Mouse (Mus musculus): ENCODE data around the gene Rbfox2. TPM values are rescaled to one million over a fixed set of nuclear protein-coding genes. Genes with fewer than 3 reads are reported as not detected.

Rbfox2 gene
- polyA plus RNA-seq, 1 experiment from 2014 or later, result 53.2 TPM

DNA sequence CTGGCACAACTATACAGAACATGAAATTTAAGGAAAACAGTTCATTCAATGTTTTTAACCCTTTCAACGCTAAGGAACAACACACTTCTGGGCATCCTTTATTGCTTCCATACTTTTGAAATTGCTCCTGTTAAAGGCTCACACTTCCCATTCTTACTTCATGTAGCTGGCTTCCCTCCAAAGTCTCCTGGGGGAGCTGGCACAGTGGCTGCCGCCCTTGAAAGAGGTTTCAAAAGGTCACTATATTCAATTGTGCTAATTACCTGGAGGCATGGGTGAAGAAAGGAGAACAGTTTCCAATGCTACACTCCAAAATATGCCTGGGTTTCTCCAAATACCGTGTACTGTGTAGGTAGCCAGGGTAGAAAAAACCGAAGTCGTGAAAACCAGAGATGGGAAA is 124.0 kb downstream of the Rbfox2 start:
- ChIA-PET CTCF (interaction anchor here (1.0 kb wide), 1 partner anchor 106 kb away, joined by 3 read pairs; no protein-coding TSS in a partner anchor), POLR2A (no interaction called here)
- no peak for TF ChIP-seq CTCF (IDR thresholded peaks at IDR 0.05)
- ATAC-seq, result no peak
- DNase-seq (ENCODE audit: low read depth, low spot score), result no peak
- in situ Hi-C loops (cut with MboI; ENCODE audit: low pct_unique_long_range_greater_than_20kb), result no loop called here
- H3K27me3 ChIP-seq, result no peaks in the 10 kb centered on the region

- no peak for DNase-seq (ENCODE audit: low read depth, low spot score)
- ChIA-PET POLR2A (no interaction called here), CTCF (no interaction called here)
- in situ Hi-C loops (cut with MboI; ENCODE audit: low pct_unique_long_range_greater_than_20kb), result no loop called here
- H3K27me3 ChIP-seq, result no peaks in the 10 kb centered on the region
- ATAC-seq, result no peak
- no peak for TF ChIP-seq CTCF (IDR thresholded peaks at IDR 0.05)
Observed at GRCm38 (mm10) chr15:77174018-77174417, 132.8 kb downstream of the Rbfox2 start.

- ATAC-seq (no peak), DNase-seq (ENCODE audit: low read depth, low spot score) (no peak)
- POLR2A ChIA-PET, result no interaction called here
- in situ Hi-C loops (cut with MboI; ENCODE audit: low pct_unique_long_range_greater_than_20kb), result no loop called here
- CTCF ChIA-PET, result no interaction called here
- H3K27me3 ChIP-seq, result no peaks in the 10 kb centered on the region
- no peak for TF ChIP-seq CTCF (IDR thresholded peaks at IDR 0.05)
Observed at GRCm38 (mm10) chr15:77172414-77172813, 134.4 kb downstream of the Rbfox2 start.

GRCm38 (mm10) chr15:77168781-77169180 is 138.0 kb downstream of the Rbfox2 start:
- ATAC-seq (no peak), DNase-seq (ENCODE audit: low read depth, low spot score) (no peak)
- CTCF ChIA-PET, result no interaction called here
- no peak for TF ChIP-seq CTCF (IDR thresholded peaks at IDR 0.05)
- POLR2A ChIA-PET, result no interaction called here
- no peaks in the 10 kb centered on the region for H3K27me3 ChIP-seq
- in situ Hi-C loops (cut with MboI; ENCODE audit: low pct_unique_long_range_greater_than_20kb), result loop anchor here (5.0 kb wide), 1 partner anchor 49 kb away; no protein-coding TSS in a partner anchor

DNA sequence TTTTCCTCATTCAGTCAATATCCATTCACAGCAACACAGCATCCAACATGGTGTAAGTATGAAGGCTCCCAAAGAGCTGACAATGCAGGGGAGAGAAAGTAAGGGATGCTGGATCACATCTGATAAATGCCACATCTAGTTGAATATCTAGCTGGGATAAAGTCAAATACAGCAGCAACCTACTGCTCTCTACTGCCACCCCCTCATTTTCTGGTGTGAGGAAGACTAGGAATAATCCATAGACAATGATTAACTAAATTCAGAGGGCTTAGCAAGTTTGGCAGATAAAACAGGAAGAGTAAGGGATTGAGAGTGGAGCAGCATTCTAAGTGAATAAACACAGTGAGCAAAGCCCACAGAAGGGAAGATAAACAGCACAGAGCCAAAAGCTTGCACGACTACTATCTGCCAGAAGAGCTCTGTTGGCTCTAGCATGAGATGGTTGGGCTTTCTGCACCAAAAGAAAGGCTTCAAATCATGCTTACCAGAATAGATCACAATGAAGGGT is 140.5 kb downstream of the Rbfox2 start:
- CTCF ChIA-PET, result interaction anchor here (0.7 to 1.6 kb wide), 3 partner anchors 9 to 18 kb away, joined by 3 to 5 read pairs (median 3); no protein-coding TSS in a partner anchor
- peak; percentile 22 for TF ChIP-seq CTCF (IDR thresholded peaks at IDR 0.05)
- POLR2A ChIA-PET, result no interaction called here
- in situ Hi-C loops (cut with MboI; ENCODE audit: low pct_unique_long_range_greater_than_20kb), result loop anchor here (5.0 kb wide), 1 partner anchor 51 kb away; no protein-coding TSS in a partner anchor
- ATAC-seq (no peak), DNase-seq (ENCODE audit: low read depth, low spot score) (no peak)
- no peaks in the 10 kb centered on the region for H3K27me3 ChIP-seq

DNA sequence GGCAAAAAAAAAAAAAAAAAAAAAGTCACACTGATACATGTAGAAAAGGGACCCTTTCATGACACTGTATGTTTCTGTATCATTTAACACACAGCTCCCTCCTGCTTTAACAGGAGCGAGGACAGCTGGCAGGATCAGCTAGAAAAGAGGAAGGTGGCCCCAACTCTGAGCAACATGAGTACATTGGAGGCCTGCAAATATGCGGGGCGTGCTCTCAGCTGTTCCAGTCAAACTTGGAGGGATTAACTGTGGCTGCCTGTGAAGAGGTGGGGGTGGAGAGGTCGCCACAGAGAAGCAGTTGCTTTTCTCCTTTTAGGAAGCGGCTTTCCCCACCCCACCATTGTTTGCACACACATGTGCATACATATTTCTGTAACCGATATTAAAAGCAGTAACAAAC is 143.5 kb downstream of the Rbfox2 start:
- CTCF ChIA-PET, result interaction anchor here (0.8 to 1.5 kb wide), 2 partner anchors 9 to 52 kb away, joined by 3 to 4 read pairs; no protein-coding TSS in a partner anchor
- POLR2A ChIA-PET, result no interaction called here
- ATAC-seq (no peak), DNase-seq (ENCODE audit: low read depth, low spot score) (no peak)
- in situ Hi-C loops (cut with MboI; ENCODE audit: low pct_unique_long_range_greater_than_20kb), result no loop called here
- TF ChIP-seq CTCF (IDR thresholded peaks at IDR 0.05), result no peak
- H3K27me3 ChIP-seq, result no peaks in the 10 kb centered on the region

GRCm38 (mm10) chr15:77162931-77163330 is 143.9 kb downstream of the Rbfox2 start:
- ChIA-PET CTCF (interaction anchor here (0.8 to 1.5 kb wide), 2 partner anchors 9 to 52 kb away, joined by 3 to 4 read pairs; no protein-coding TSS in a partner anchor), POLR2A (interaction anchor here (0.6 kb wide), 1 partner anchor 14 kb away, joined by 3 read pairs; no protein-coding TSS in a partner anchor)
- no peak for ATAC-seq
- in situ Hi-C loops (cut with MboI; ENCODE audit: low pct_unique_long_range_greater_than_20kb), result no loop called here
- no peaks in the 10 kb centered on the region for H3K27me3 ChIP-seq
- no peak for DNase-seq (ENCODE audit: low read depth, low spot score)
- TF ChIP-seq CTCF (IDR thresholded peaks at IDR 0.05), result no peak

GRCm38 (mm10) chr15:77161382-77161781 is 145.4 kb downstream of the Rbfox2 start:
- CTCF ChIA-PET, result no interaction called here
- POLR2A ChIA-PET, result interaction anchor here (0.5 kb wide), 1 partner anchor 799 kb away, joined by 3 read pairs; no protein-coding TSS in a partner anchor
- ATAC-seq (no peak), DNase-seq (ENCODE audit: low read depth, low spot score) (no peak)
- no peaks in the 10 kb centered on the region for H3K27me3 ChIP-seq
- TF ChIP-seq CTCF (IDR thresholded peaks at IDR 0.05), result no peak
- in situ Hi-C loops (cut with MboI; ENCODE audit: low pct_unique_long_range_greater_than_20kb), result no loop called here

DNA sequence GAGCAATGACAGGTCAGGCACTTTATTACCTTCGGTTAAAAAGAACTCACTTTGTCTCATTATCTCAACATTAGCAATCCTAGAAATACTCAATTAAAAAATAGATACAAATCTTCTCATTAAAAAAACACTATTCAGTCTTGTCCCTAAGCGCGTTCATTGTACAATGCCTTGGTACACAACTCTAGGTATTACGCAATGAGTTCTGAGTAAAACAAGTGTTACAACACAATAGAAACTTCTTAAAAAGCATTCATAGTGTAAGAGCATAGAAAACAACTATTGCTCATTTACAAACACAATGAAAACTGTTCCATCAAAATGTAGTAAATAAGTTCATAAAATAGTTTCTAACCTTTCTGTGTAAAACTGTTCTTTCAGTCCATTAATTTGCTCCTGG is 146.0 kb downstream of the Rbfox2 start:
- POLR2A ChIA-PET, result interaction anchor here (0.5 kb wide), 1 partner anchor 800 kb away, joined by 3 read pairs; no protein-coding TSS in a partner anchor
- ATAC-seq (no peak), DNase-seq (ENCODE audit: low read depth, low spot score) (no peak)
- H3K27me3 ChIP-seq, result no peaks in the 10 kb centered on the region
- in situ Hi-C loops (cut with MboI; ENCODE audit: low pct_unique_long_range_greater_than_20kb), result no loop called here
- no peak for TF ChIP-seq CTCF (IDR thresholded peaks at IDR 0.05)
- CTCF ChIA-PET, result no interaction called here

GRCm38 (mm10) chr15:77156525-77156924 is 150.3 kb downstream of the Rbfox2 start:
- DNase-seq (ENCODE audit: low read depth, low spot score), result no peak
- TF ChIP-seq CTCF (IDR thresholded peaks at IDR 0.05), result no peak
- in situ Hi-C loops (cut with MboI; ENCODE audit: low pct_unique_long_range_greater_than_20kb), result loop anchor here (5.0 kb wide), 1 partner anchor 36 kb away; no protein-coding TSS in a partner anchor

GRCm38 (mm10) chr15:77154248-77154785 is 152.5 kb downstream of the Rbfox2 start:
- H3K27me3 ChIP-seq, result no peaks in the 10 kb centered on the region
- no peak for ATAC-seq
- no peak for TF ChIP-seq CTCF (IDR thresholded peaks at IDR 0.05)
- DNase-seq (ENCODE audit: low read depth, low spot score), result no peak
- POLR2A ChIA-PET, result interaction anchor here (0.8 kb wide), 1 partner anchor 32 kb away, joined by 3 read pairs; no protein-coding TSS in a partner anchor
- CTCF ChIA-PET, result interaction anchor here (0.9 to 1.7 kb wide), 5 partner anchors 9 to 64 kb away, joined by 3 to 4 read pairs (median 3); no protein-coding TSS in a partner anchor
- in situ Hi-C loops (cut with MboI; ENCODE audit: low pct_unique_long_range_greater_than_20kb), result loop anchor here (5.0 kb wide), 1 partner anchor 117 kb away; no protein-coding TSS in a partner anchor

More at GRCm38 (mm10) chr15:77156525-77156924, 150.3 kb downstream of the Rbfox2 start:
- H3K27me3 ChIP-seq, result no peaks in the 10 kb centered on the region
- POLR2A ChIA-PET, result no interaction called here
- CTCF ChIA-PET, result interaction anchor here (0.7 to 1.8 kb wide), 2 partner anchors 10 to 59 kb away, joined by 3 to 5 read pairs; no protein-coding TSS in a partner anchor
- no peak for ATAC-seq

Measured in Patski (cell line).